Mouse (Mus musculus): ENCODE data around the gene Wdr47.
A peak's percentile ranks its signal among the peaks of the same experiment; 100 is the strongest.
"Not testable (repeated sequence)": the region's sequence is repeated elsewhere in the genome, so short reads cannot be mapped to it uniquely, and the experiment has no call there.

Wdr47 gene

DNA sequence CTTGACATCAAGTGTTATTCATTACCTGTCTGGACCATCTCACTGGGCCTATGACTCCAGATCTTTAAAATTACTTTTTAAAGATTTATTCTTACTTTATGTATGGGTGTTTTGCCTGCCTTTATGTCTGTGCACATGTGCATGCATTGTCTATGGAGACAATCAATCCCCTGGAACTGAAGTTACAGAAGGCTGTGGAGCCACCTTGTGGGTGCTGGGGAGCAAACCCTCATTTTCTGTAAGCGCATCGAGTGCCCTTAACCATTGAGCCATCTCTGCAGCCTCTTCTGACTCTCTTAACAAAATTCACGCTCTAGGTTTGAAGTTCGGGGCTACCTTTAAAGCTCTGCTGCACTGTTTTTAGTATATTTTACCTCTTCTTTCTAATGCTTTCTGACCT lies 48.3 kb downstream of the Wdr47 start:
- DNase-seq (ENCODE audit: low spot score): no peak

DNA sequence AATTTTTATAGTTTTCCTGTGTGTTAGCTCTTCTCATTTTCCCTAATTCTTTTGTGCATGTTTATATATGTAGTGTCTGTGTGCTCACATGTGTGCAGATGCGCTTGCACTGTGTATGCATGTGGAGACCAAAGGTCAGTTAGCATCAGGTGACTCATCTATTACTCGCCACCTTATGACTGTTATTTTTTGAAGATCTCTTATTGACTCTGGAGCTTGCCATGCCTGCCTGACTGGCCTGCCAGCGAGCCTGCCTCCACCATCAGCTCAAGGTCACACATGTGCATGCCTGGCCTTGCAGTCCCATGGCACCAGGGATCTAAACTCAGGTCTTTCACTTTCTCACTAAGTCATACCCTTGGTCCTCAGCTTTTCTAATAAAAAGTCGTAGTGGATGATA lies 49.9 kb downstream of the Wdr47 start:
- DNase-seq (ENCODE audit: low spot score): peak; percentile 26

DNA sequence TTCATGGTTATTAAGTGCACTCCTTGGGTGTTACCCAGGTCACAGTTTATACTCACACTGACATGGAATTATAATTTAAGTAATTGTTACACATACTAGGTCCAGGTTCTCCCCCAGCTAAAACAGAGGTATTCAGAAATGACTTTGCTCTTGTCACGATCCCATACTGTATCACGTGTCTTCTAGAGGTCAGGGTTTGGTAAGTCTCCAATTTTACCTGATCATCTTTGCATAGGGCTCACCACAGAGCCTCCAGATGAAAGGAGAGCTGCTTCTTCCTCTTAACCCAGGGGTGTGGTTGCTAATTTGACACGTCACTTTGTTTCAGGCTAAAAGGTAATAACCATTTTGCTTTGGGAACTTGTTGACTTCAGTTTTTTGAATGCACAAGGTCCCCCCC lies 53.8 kb downstream of the Wdr47 start:
- no peak for DNase-seq (ENCODE audit: low spot score)

DNA sequence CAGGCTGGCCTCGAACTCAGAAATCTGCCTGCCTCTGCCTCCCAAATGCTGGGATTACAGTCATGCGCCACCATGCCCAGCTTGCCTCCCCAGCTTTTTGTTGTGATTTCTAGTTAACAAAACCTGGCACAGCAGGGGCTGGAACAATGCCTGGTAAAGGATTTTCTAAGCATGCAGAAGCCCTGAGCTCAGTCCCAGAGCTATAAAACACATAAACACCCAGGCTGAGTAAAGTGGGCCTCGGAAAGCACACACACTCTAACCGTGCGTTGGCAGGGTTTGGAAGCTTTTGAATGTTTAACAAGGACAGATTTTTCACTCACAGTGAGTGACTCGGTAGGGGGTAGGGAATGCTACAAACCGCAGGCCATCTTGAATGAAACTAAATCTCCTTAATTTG lies 55.0 kb downstream of the Wdr47 start:
- no peak for DNase-seq (ENCODE audit: low spot score)

DNA sequence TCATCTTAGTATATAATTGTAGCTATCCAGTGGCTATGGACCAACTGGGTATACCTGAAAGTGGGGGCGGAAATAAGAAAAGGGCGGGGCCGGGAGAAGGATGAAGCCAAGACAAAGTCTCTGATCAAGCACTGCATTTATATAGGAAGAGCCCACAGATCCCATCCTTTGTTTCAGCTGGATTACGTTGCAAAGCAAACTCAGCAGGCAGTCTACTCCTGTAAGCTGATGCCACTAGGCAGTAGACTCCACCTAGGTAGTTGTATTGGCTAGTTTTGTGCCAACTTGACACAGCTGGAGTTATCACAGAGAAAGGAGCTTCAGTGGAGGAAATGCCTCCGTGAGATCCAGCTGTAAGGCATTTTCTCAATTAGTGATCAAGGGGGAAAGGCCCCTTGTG lies 56.6 kb downstream of the Wdr47 start:
- not testable (repeated sequence) for DNase-seq (ENCODE audit: low spot score)

DNA sequence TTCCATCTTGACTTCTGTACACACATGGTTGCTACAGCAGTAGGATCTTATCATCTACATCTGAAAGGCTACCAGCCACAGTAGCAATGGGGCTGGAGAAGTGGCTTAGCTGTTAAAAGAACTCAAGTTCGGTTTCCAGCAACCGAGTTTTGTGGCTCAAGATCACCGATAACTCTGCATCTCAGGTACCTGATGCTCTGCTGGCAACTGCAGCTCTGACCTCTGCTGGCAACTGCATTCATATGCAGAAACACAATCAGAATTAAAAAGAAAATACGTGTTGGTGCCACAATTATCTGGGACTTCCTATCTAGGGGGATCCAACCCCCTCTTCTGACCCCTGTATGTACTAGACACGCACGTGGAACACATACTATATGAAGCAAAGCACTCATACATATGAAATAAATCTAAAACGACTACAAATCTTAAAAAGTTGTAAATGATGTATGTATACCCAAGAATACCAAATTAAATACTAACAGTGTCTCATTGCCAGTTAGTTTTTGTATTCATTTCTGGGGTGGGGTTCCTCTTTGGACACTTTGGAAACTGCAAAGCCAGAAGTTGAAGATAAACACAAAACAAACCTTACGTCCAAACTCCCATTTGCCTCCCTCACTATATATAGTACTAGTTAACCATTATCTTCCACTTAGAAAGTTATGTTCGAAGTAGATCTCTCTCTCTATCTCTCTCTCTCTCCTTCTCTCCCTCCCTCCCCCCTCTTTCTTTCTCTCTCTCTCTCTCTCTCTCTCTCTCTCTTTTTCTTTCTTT lies 62.0 kb downstream of the Wdr47 start:
- no peak for DNase-seq (ENCODE audit: low spot score)

DNA sequence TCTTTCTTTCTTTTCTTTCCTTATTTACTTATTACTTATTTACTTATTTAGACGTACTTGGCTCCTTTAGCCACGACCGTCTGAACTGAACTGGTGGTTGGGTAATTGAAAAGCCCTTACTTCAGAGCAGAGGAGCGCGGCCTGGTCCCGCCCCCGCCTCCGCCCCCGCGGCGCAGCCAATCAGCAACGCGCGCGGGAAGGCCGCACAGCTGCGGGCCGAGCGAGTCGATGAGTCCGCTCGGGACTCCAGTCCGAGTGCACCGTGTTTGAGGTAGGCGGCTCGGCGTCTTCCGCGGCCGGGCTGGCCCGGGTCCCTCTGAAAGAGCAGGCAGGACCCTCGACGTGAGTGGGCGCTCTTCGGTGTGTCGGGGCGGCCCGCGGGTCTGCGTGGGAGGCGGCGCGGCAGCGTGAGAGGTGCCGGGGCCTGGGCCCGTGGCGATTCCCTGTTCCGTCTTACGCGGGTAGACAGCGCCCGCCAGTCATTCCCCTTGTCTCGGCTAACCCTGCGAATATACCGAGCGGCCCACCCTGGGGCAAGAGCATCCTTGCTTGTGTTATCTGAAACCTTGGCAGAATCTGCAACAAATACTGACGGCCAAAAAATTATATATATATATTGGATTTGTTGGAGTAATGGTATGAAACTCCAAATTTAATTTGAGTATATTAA lies 62.8 kb downstream of the Wdr47 start, which contains the start of gene Clcc1:
Gene Clcc1 (plus strand): TSS at position 204 of the 670 bp plus-strand sequence.
- DNase-seq (ENCODE audit: low spot score): peak; percentile 95

DNA sequence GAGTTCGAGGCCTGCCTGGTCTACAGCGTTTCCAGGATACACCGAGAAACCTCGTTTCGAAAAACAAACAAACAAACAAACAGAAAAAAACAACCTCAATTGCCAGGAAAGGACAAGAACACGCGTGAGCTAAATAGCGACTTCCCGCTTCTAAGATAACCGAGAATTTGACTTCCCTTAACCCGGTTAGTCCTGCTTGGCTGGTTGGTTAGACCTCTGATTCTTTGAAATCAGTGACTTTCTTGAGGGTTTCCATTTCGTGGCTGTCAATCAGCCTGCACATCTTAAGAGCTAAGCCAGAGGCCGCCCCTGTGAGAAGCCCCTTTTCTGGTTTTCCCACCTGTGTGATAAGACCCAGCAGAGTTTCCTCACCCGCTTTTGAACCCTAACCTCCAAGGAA lies 63.5 kb downstream of the Wdr47 start:
- DNase-seq (ENCODE audit: low spot score): peak; percentile 19

DNA sequence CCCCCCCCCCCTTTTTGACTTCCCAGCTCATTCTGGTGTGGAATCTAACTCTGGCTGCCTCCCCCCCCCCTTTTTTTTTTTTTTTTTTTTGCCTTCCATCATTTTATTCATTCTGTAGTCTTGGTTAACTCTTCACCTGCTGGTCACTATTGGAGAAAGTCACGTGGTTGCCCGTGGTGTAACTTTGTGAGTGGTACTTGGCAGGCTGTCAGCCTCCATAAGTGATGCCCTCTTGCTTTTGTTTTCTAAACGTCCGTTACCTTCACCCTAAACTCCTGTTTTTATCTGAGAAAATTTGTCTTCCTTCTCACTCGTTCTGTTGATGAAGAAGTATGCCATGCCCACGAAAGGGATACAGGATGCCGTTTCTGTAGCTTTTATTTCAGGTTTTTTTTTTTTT lies 64.4 kb downstream of the Wdr47 start:
- no peak for DNase-seq (ENCODE audit: low spot score)

DNA sequence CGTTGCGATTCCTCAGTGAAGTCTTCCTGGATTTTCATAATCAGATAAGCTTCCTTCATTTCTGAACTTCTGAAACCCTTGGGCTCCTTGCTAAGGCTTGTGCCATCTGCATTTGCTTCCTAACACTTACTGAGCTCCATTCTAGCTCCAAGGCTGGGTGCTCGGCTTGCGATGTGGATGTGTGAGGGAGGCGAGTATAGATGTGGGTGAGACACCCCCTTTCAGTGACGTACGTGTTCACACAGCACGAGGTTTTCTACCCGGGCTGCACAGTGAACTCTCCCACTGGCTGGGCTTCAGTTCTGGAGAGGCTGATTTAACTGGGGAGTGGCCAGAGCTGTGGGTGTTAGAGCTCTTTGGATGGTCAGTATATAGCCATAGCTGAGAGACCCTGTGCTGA lies 67.5 kb downstream of the Wdr47 start:
- DNase-seq (ENCODE audit: low spot score): no peak

DNA sequence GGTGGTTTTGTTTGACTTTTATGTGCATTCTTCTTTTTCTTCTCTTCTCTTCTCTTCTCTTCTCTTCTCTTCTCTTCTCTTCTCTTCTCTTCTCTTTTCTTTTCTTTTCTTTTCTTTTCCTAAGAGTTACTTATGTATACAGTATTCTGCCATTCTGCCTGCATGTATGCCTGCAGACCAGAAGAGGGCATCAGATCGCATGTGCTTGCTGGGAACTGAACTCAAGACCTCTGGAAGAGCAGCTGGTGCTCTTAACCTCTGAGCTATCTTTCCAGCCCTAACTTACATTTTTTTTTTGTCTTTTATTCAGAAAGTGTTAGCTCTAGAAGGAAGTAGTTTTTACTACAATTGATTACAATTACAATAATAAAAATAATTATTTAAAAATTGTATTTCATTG lies 69.9 kb downstream of the Wdr47 start:
- no peak for DNase-seq (ENCODE audit: low spot score)

DNA sequence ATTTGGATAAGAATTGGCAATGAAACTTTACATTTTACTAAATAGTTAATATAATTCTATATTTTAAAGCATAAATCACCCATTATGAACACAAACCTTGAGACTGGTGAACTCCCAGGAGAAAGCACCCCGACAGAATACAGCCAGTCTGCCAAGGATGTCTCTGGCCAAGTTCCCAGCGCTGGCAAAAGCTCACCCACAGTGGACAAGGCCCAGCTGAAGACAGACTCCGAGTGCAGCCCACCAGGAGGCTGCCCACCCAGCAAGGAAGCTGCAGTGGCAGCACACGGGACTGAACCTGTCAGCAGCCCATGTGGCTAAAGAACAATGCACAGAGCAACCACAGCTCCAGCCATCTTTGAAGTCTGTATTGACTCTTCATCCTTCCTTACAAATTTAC lies 85.5 kb downstream of the Wdr47 start:
- DNase-seq (ENCODE audit: low spot score): no peak

DNA sequence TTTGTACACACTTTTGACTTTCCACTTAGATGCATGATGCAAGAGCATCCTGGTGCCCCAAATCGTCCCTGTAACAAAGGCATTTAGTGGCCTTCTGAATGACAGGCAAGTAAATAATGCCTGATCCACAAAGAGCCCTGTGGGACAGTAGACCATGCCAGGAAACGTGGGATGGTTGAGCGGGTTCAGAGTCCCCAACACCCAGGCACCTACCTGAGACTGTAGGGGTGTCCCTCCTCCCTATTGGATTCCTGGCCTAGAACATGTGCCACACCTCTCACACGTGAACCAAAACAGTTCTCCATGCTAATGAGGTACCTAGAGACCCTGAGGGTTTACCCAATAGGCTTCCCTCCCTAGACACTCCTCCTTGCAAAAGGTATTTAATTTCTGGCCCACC lies 89.9 kb downstream of the Wdr47 start:
- DNase-seq (ENCODE audit: low spot score): no peak

DNA sequence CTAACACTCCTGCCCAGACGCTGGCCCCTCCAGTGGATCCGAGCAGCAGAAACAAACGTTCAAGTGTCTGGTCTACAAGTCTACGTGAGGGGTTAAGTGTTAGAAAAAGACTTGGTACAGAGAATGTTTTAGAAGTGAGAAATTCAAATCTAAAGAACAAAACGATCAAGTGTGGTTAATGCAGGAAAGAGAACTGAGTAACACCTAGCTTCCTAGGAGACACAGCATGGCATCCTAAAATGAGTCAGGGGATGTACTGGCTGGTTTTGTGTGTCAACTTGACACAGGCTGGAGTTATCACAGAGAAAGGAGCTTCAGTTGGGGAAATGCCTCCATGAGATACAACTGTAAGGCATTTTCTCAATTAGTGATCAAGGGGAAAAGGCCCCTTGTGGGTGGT lies 92.5 kb downstream of the Wdr47 start:
- DNase-seq (ENCODE audit: low spot score): not testable (repeated sequence)

DNA sequence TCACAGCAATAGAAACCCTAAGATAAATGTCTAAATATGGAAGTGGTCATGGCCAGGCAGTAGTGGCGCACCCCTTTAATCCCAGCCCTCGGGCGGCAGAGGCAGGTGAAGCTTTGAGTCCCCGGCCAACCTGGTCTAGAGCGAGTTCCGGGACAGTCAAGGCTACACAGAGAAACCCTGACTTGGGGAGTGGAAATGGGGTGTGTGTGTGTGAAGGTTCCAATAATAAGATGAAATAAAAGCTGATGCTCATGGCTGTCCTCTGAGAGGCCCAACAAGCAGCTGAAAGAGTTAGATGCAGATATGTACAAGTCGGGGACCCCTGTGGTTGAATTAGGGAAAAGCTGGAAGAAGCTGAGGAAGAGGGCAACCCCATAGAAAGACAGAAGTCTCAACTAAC lies 94.6 kb downstream of the Wdr47 start:
- DNase-seq (ENCODE audit: low spot score): no peak

DNA sequence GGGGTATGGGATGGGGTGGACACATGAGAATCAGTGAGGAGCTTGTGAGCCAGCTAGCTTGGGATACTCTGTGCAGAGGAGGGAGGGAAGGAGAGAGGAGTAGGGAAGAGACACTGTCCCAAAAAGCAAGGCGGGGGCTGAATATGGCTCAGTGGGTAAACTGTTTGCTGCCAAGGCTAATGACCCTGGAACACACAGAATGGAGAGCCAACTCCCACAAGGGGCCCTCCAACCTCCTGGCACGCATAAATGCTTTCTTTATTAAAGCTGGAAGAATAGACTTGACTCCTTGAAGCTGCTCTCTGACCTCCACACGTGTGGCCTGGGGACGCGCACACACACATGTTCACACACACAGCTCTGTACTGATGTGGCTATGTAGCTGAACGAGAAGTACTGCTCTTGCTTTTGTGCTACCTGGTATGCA lies 97.9 kb downstream of the Wdr47 start:
- DNase-seq (ENCODE audit: low spot score): no peak

DNA sequence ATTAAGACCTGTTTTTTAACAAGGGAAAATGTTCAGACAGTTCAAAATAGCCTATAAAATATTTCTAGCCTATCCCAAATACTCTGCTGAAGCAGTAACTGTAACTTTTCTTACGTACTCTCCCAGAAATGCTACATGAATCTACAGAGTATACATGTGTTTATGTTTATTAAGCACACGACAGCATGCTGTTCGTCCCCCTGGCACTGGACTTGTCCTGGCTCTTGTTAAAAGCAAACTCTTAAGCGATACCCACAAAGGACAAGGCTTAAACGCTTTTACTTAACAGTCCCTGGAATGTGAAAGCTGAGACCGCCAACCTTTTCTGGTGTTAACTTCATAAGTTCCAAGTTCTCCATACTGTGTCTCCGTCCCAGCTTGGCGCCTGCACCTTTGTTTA lies 98.4 kb downstream of the Wdr47 start:
- DNase-seq (ENCODE audit: low spot score): no peak

DNA sequence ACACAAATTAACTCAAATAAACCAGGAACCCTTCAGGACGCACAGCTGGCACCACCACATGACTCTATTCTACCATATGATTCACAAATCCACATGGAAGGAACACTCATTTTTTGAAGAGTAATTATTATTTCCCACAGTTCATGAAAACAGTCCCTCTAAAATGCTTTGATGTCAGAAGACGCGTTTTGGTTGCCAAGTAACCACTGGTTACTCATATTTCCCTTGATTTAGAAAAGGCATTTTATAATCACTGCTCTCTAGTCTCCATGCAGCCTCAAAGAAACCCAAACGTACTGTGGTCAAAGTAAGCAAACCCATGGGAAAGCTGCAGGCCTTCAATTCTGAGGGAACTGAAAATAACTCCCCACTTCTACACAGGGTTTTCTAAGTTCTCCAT lies 98.9 kb downstream of the Wdr47 start:
- DNase-seq (ENCODE audit: low spot score): no peak

DNA sequence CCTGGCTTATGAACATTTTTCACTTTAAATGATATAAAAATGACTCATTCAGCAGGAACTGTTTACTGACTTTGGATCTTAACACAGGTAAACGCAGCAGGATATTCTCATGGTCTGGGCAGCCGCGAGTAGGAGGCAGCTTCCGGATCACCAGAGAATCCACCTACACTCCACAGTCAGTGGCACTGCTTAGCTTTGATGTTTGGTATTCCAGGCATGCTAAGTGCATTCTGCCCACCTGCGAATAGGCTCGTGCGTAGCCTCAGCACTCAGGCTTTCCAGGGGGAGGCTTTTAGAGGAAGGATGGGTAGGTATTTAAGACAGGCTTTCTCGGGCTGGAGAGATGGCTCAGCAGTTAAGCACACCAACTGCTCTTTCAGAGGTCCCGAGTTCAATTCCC lies 103.2 kb downstream of the Wdr47 start:
- DNase-seq (ENCODE audit: low spot score): no peak
